Mouse (Mus musculus) heart, embryonic 13.5 days (tissue): ENCODE data around the gene Wbp2nl. TPM values are rescaled to one million over a fixed set of nuclear protein-coding genes. Genes with fewer than 3 reads are reported as not detected.

Experiments
- ATAC-seq: fragments of 200-750 bp; cut with Nextera tagmentation; 2 replicates; pipeline ENCODE4 v1.8.0; 2017; ENCODE audit warnings: moderate TSS enrichment; ENCODE audit not compliant: insufficient number of reproducible peaks, low FRiP score, low TSS enrichment; ENCODE audit errors: extremely low read depth
- H3K27ac ChIP-seq: fragments of 300-500 bp; sonication (generic); replicated peaks from 2 replicates; pipeline ENCODE4 v1.5.1; 2015; ENCODE audit warnings: moderate library complexity, mild to moderate bottlenecking, inconsistent platforms
- H3K27me3 ChIP-seq: fragments of 300-500 bp; sonication (generic); replicated peaks from 2 replicates; pipeline ENCODE4 v1.6.1; 2015; ENCODE audit warnings: mild to moderate bottlenecking, inconsistent platforms
- H3K36me3 ChIP-seq: fragments of 300-500 bp; sonication (generic); 2 replicates; pipeline ENCODE4 v1.6.1; 2015; ENCODE audit warnings: mild to moderate bottlenecking, inconsistent platforms
- H3K4me1 ChIP-seq: fragments of 300-500 bp; sonication (generic); 2 replicates; pipeline ENCODE4 v1.6.1; 2015; ENCODE audit warnings: inconsistent platforms
- H3K4me2 ChIP-seq: fragments of 300-500 bp; sonication (generic); 2 replicates; pipeline ENCODE4 v1.6.1; 2015; ENCODE audit warnings: inconsistent platforms, mild to moderate bottlenecking, moderate library complexity
- H3K4me3 ChIP-seq: fragments of 300-500 bp; sonication (generic); 2 replicates; pipeline ENCODE4 v1.5.1; 2015; ENCODE audit warnings: moderate library complexity, mild to moderate bottlenecking, inconsistent platforms
- H3K9ac ChIP-seq: fragments of 300-500 bp; sonication (generic); 2 replicates; pipeline ENCODE4 v1.6.1; 2015; ENCODE audit warnings: inconsistent platforms, mild to moderate bottlenecking, moderate library complexity
- H3K9me3 ChIP-seq: fragments of 300-500 bp; sonication (generic); 2 replicates; pipeline ENCODE4 v1.6.1; 2016; ENCODE audit warnings: inconsistent platforms
- WGBS: fragments of 180-500 bp; shearing (Covaris S2); methylation state at CpG from one replicate; pipeline ENCODE4 v1.1.7; 2015; ENCODE audit warnings: mixed read lengths; 5-methylcytosine and 5-hydroxymethylcytosine counted together
- polyA plus RNA-seq: library from polyadenylated mRNA; unstranded; fragments of >200 nt; fragmentation: Nextera tagmentation; extraction: Ambion mirVana; gene quantifications from 2 replicates; pipeline ENCODE4 v1.2.1, GENCODE M21; 2015

The Wbp2nl gene
- 0.37 and 0.49 TPM in 2 replicates for polyA plus RNA-seq

- peak within 1 kb of the TSS; percentile 48 for H3K4me2 ChIP-seq
- WGBS: 46% methylated on average over 39 of the region's 39 CpGs
- H3K4me1 ChIP-seq: peaks cover 18% of the 10 kb centered on the region
- H3K9ac ChIP-seq: no peak within 1 kb of the TSS
- H3K9me3 ChIP-seq: no peaks in the 10 kb centered on the region
- no peak within 1 kb of the TSS for H3K4me3 ChIP-seq
- no peak within 1 kb of the TSS for H3K27ac ChIP-seq
- peaks cover 9% of the 10 kb centered on the region; the same call in 1 of the 2 replicates for H3K27me3 ChIP-seq
- no peak for ATAC-seq
- no peaks in the 10 kb centered on the region for H3K36me3 ChIP-seq
These were observed at the start of gene Wbp2nl for GRCm38 (mm10) chr15:82298764-82299561. Gene Wbp2nl (plus strand): TSS chr15:82298954.

GRCm38 (mm10) chr15:82251579-82251978 lies 47.2 kb upstream of the Wbp2nl start:
- Histone ChIP-seq H3K27ac (no peak overlapping the region), H3K9ac (no peak overlapping the region), H3K36me3 (no peaks in the 10 kb centered on the region), H3K4me2 (no peak overlapping the region), H3K27me3 (peaks cover 13% of the 10 kb centered on the region; the same call in 1 of the 2 replicates), H3K4me3 (no peak overlapping the region), H3K9me3 (no peaks in the 10 kb centered on the region), H3K4me1 (peaks cover 9% of the 10 kb centered on the region)
- WGBS: 89% methylated on average over 3 of the region's 3 CpGs
- ATAC-seq: no peak

- Histone ChIP-seq H3K9me3 (no peaks in the 10 kb centered on the region), H3K4me1 (peaks cover 9% of the 10 kb centered on the region), H3K4me3 (no peak within 1 kb of the TSS), H3K9ac (no peak within 1 kb of the TSS), H3K4me2 (no peak within 1 kb of the TSS), H3K27ac (no peak within 1 kb of the TSS), H3K27me3 (peaks cover 18% of the 10 kb centered on the region), H3K36me3 (no peaks in the 10 kb centered on the region)
- no peak for ATAC-seq
- 74% methylated on average over 6 of the region's 6 CpGs for WGBS
These were observed 46.7 kb upstream of the Wbp2nl start, which contains the start of gene 1500009C09Rik for GRCm38 (mm10) chr15:82252097-82252496. Gene 1500009C09Rik (plus strand): TSS chr15:82252397.

- WGBS: 47% methylated on average over 4 of the region's 4 CpGs
These were observed 43.5 kb upstream of the Wbp2nl start for GRCm38 (mm10) chr15:82255248-82255647.

DNA sequence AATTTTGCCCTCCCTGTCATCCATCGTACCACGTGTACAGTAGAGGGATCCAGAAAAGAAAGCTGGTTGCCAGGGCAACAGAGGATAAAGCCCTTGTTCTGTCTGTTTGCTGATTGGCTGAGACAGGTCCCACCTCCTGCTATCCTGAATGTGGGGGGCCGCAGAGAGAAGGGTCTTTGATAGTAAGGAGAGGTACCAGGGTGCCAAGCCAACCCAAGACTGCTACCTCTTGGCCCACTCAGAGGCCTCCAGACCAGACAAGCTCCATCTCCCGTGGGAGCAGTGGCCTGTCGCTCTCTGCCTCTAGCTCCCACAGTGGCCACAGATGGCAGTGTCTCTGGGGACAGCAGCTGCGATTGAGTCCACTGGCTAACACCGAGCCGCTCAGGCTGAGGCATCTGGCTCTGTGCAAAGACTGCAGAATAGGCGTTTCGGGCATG lies 42.8 kb upstream of the Wbp2nl start:
- Histone ChIP-seq H3K4me1 (peaks cover 9% of the 10 kb centered on the region), H3K27ac (no peak overlapping the region), H3K36me3 (no peaks in the 10 kb centered on the region), H3K9me3 (no peaks in the 10 kb centered on the region), H3K9ac (0 out of 2 replicates have a peak overlapping the region, but pooled peaks have one; percentile 30), H3K4me2 (peak overlapping the region; percentile 27), H3K4me3 (no peak overlapping the region), H3K27me3 (peaks cover 34% of the 10 kb centered on the region)
- no peak for ATAC-seq
- 25% methylated on average over 10 of the region's 10 CpGs for WGBS

More at GRCm38 (mm10) chr15:82255248-82255647, 43.5 kb upstream of the Wbp2nl start:
- Histone ChIP-seq H3K27ac (no peak overlapping the region), H3K4me3 (no peak overlapping the region), H3K4me2 (no peak overlapping the region), H3K36me3 (no peaks in the 10 kb centered on the region), H3K9me3 (no peaks in the 10 kb centered on the region), H3K9ac (no peak overlapping the region), H3K4me1 (peaks cover 9% of the 10 kb centered on the region), H3K27me3 (peaks cover 28% of the 10 kb centered on the region)
- ATAC-seq: no peak

GRCm38 (mm10) chr15:82259510-82259909 lies 39.2 kb upstream of the Wbp2nl start:
- H3K9me3 ChIP-seq: no peaks in the 10 kb centered on the region
- no peak overlapping the region for H3K9ac ChIP-seq
- H3K4me2 ChIP-seq: no peak overlapping the region
- H3K4me3 ChIP-seq: no peak overlapping the region
- WGBS: 12% methylated on average over 16 of the region's 16 CpGs
- no peak for ATAC-seq
- H3K36me3 ChIP-seq: no peaks in the 10 kb centered on the region
- H3K27ac ChIP-seq: no peak overlapping the region
- peaks cover 38% of the 10 kb centered on the region for H3K27me3 ChIP-seq
- peaks cover 23% of the 10 kb centered on the region for H3K4me1 ChIP-seq

DNA sequence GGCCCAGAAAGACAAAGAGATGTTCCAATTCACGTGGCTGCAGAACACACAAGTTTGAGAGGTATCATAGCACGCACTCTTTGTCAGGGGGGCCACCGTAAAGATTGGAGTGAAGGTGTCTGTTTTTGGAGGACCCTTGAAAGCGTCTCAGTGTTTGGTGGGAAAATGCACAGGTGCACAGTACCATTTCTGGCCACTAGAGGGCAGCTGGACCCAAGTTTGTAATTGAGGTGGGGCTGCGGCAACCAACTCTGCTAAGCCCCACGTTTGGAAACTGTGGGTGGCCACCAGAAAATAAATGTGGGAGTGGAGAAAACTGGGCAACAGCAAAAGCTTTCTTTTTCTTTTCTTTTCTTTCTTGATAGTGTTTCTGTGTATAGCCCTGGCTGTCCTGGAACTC lies 32.4 kb upstream of the Wbp2nl start:
- Histone ChIP-seq H3K4me3 (no peak overlapping the region), H3K4me1 (peaks cover 30% of the 10 kb centered on the region), H3K27me3 (peaks cover 19% of the 10 kb centered on the region), H3K27ac (no peak overlapping the region), H3K9me3 (no peaks in the 10 kb centered on the region), H3K4me2 (no peak overlapping the region), H3K9ac (no peak overlapping the region), H3K36me3 (no peaks in the 10 kb centered on the region)
- ATAC-seq: no peak
- 16% methylated on average over 6 of the region's 6 CpGs for WGBS

- no peak for ATAC-seq
- no peak overlapping the region for H3K4me3 ChIP-seq
- 34% methylated on average over 3 of the region's 3 CpGs for WGBS
- peaks cover 19% of the 10 kb centered on the region for H3K4me1 ChIP-seq
- H3K9ac ChIP-seq: no peak overlapping the region
- no peaks in the 10 kb centered on the region for H3K9me3 ChIP-seq
- H3K27me3 ChIP-seq: peaks cover 35% of the 10 kb centered on the region
- no peaks in the 10 kb centered on the region for H3K36me3 ChIP-seq
- H3K4me2 ChIP-seq: no peak overlapping the region
- no peak overlapping the region for H3K27ac ChIP-seq
These were observed 30.6 kb upstream of the Wbp2nl start for GRCm38 (mm10) chr15:82268185-82268584.

DNA sequence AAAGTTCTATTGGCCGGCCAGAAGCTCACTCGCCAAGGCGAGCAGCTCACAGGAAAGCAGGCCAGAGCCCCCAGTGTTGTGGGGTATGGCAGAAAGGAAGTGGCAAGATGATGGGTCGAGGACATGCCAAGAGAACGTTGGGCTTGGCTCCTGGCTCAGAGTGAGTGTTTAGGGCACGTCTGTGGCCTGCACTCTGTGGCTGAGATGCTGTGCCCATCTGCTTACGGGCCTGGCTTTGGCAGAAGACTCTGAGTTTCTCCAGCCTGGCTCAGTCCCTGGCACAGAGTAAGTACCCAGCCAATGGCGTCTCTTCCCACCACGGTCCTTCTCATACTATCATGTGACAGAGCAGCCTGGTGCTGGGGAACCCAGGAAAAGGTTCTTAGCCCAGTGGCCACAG lies 30.0 kb upstream of the Wbp2nl start:
- H3K4me2 ChIP-seq: no peak overlapping the region
- peaks cover 19% of the 10 kb centered on the region for H3K4me1 ChIP-seq
- WGBS: 80% methylated on average over 9 of the region's 9 CpGs
- H3K4me3 ChIP-seq: no peak overlapping the region
- H3K36me3 ChIP-seq: no peaks in the 10 kb centered on the region
- peaks cover 41% of the 10 kb centered on the region for H3K27me3 ChIP-seq
- no peak for ATAC-seq
- H3K27ac ChIP-seq: no peak overlapping the region
- H3K9me3 ChIP-seq: no peaks in the 10 kb centered on the region
- no peak overlapping the region for H3K9ac ChIP-seq

GRCm38 (mm10) chr15:82271201-82271600 lies 27.6 kb upstream of the Wbp2nl start:
- Histone ChIP-seq H3K9me3 (no peaks in the 10 kb centered on the region), H3K4me3 (no peak overlapping the region), H3K4me2 (no peak overlapping the region), H3K27me3 (peaks cover 57% of the 10 kb centered on the region), H3K9ac (peak overlapping the region; percentile 52; the same call in 1 of the 2 replicates), H3K4me1 (peaks cover 28% of the 10 kb centered on the region), H3K27ac (no peak overlapping the region), H3K36me3 (no peaks in the 10 kb centered on the region)
- 8% methylated on average over 5 of the region's 5 CpGs for WGBS
- ATAC-seq: no peak

DNA sequence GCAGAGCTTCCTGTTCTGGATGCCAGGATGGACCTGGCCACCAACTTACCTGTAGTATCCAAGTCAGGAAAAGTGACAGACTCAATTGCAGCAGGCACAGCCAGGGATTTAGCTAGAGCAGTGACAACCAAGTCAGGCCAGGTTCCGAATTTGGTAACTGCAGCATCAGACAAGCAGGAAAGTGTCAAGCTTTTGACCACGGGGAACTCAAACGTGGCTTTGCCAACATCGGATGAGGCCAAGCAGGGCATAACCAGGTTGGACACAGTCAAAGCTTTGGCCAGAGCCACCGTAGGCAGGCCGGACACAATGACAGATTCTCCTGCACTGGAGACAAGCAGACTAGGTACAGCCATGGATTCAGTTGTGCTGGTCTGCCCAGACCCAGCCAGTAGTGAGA lies 26.5 kb upstream of the Wbp2nl start:
- no peak overlapping the region for H3K9ac ChIP-seq
- no peak for ATAC-seq
- 69% methylated on average over 6 of the region's 6 CpGs for WGBS
- H3K27ac ChIP-seq: no peak overlapping the region
- peaks cover 68% of the 10 kb centered on the region for H3K27me3 ChIP-seq
- H3K9me3 ChIP-seq: no peaks in the 10 kb centered on the region
- peaks cover 28% of the 10 kb centered on the region for H3K4me1 ChIP-seq
- H3K4me2 ChIP-seq: no peak overlapping the region
- H3K36me3 ChIP-seq: no peaks in the 10 kb centered on the region
- H3K4me3 ChIP-seq: no peak overlapping the region

- Histone ChIP-seq H3K4me2 (peak within 1 kb of the TSS; percentile 95), H3K36me3 (no peaks in the 10 kb centered on the region), H3K27me3 (peaks cover 76% of the 10 kb centered on the region), H3K9me3 (no peaks in the 10 kb centered on the region), H3K9ac (peak within 1 kb of the TSS; percentile 80), H3K4me1 (peaks cover 28% of the 10 kb centered on the region), H3K27ac (no peak within 1 kb of the TSS), H3K4me3 (peak within 1 kb of the TSS; percentile 63)
- no peak for ATAC-seq
- 32% methylated on average over 6 of the region's 6 CpGs for WGBS
These were observed 24.2 kb upstream of the Wbp2nl start, which contains the start of gene Sept3 for GRCm38 (mm10) chr15:82274593-82274926. Gene Sept3 (plus strand): TSS chr15:82274893.
